Mouse (Mus musculus) neural tube, embryonic 14.5 days (tissue): Measurements from ENCODE around the gene Fam205a3. TPM values are rescaled to one million over a fixed set of nuclear protein-coding genes. Genes with fewer than 3 reads are reported as not detected.
"Not testable (repeated sequence)": the region's sequence is repeated elsewhere in the genome, so short reads cannot be mapped to it uniquely, and the experiment has no call there.

Experiments
- ATAC-seq: fragments of 200-750 bp; cut with Nextera tagmentation; 2 replicates; pipeline ENCODE4 v1.8.0; 2017; ENCODE audit warnings: low read depth, mild to moderate bottlenecking, moderate TSS enrichment, moderate library complexity
- H3K27ac ChIP-seq: fragments of 300-500 bp; sonication (generic); 2 replicates; pipeline ENCODE4 v1.5.1; 2014; ENCODE audit warnings: low read depth, mild to moderate bottlenecking, control low read depth, low read length, moderate library complexity, mixed read lengths
- H3K27me3 ChIP-seq: fragments of 300-500 bp; sonication (generic); 2 replicates; pipeline ENCODE4 v1.6.1; 2014; ENCODE audit warnings: low read length; ENCODE audit not compliant: control insufficient read depth, insufficient read depth
- H3K36me3 ChIP-seq: fragments of 300-500 bp; sonication (generic); 2 replicates; pipeline ENCODE4 v1.6.1; 2014; ENCODE audit warnings: low read length, mixed read lengths; ENCODE audit not compliant: control insufficient read depth, insufficient read depth
- H3K4me1 ChIP-seq: fragments of 300-500 bp; sonication (generic); 2 replicates; pipeline ENCODE4 v1.6.1; 2014; ENCODE audit warnings: low read length; ENCODE audit not compliant: control insufficient read depth, insufficient read depth
- H3K4me2 ChIP-seq: fragments of 300-500 bp; sonication (generic); 2 replicates; pipeline ENCODE4 v1.6.1; 2014; ENCODE audit warnings: mild to moderate bottlenecking, low read depth, low read length, control low read depth
- H3K4me3 ChIP-seq: fragments of 300-500 bp; sonication (generic); 2 replicates; pipeline ENCODE4 v1.5.1; 2014; ENCODE audit warnings: low read depth, low read length, control low read depth, mixed read lengths
- H3K9ac ChIP-seq: fragments of 300-500 bp; sonication (generic); replicated peaks from 2 replicates; pipeline ENCODE4 v1.6.1; 2014; ENCODE audit warnings: low read depth, mild to moderate bottlenecking, control low read depth, low read length, mixed read lengths
- H3K9me3 ChIP-seq: fragments of 300-500 bp; sonication (generic); 2 replicates; pipeline ENCODE4 v1.6.1; 2016; ENCODE audit warnings: low read length; ENCODE audit not compliant: control insufficient read depth
- WGBS: fragments of 180-500 bp; shearing (Covaris S2); extraction: QIAGEN DNeasy Blood & Tissue Kit; methylation state at CpG from one replicate; pipeline ENCODE4 v1.1.7; 2014; 5-methylcytosine and 5-hydroxymethylcytosine counted together
- polyA plus RNA-seq: library from polyadenylated mRNA; unstranded; fragments of >200 nt; fragmentation: Nextera tagmentation; extraction: Ambion mirVana; gene quantifications from 2 replicates; pipeline ENCODE4 v1.2.1, GENCODE M21; 2014

The Fam205a3 gene
- polyA plus RNA-seq = not detected in 2 replicates

GRCm38 (mm10) chr4:42318034-42318433 lies at the start of gene Fam205a3:
Gene Fam205a3 (plus strand): TSS chr4:42318334.
- H3K9me3 ChIP-seq, H3K9ac ChIP-seq, H3K4me1 ChIP-seq, ATAC-seq, H3K4me2 ChIP-seq, H3K27ac ChIP-seq, H3K36me3 ChIP-seq, H3K4me3 ChIP-seq, H3K27me3 ChIP-seq: not testable (repeated sequence)
- WGBS = no CpG with 5 or more reads among the region's 1 CpGs

- H3K4me1 ChIP-seq, H3K4me3 ChIP-seq, H3K4me2 ChIP-seq, H3K27me3 ChIP-seq, H3K9ac ChIP-seq, H3K9me3 ChIP-seq, ATAC-seq, H3K36me3 ChIP-seq, H3K27ac ChIP-seq: not testable (repeated sequence)
- no CpG with 5 or more reads among the region's 18 CpGs for WGBS
Observed at GRCm38 (mm10) chr4:42293967-42294366, 24.2 kb upstream of the Fam205a3 start, which contains the start of gene Gm21953. Gene Gm21953 (plus strand): TSS chr4:42294267.

Other genes starting within 250 kb of the Fam205a3 start
- gene Gm3893, start 227.1 kb upstream of the Fam205a3 start, polyA plus RNA-seq = not detected in 2 replicates
- gene Gm13304, start 203.5 kb upstream of the Fam205a3 start, polyA plus RNA-seq = not detected in 2 replicates
- 3.1 and 3.8 TPM in 2 replicates for gene Gm13306, start 164.9 kb upstream of the Fam205a3 start, polyA plus RNA-seq
- gene Gm13305, start 149.7 kb upstream of the Fam205a3 start, polyA plus RNA-seq = 0.50 TPM in 1 of 2 replicates, not detected in the other
- 0.20 TPM in 1 of 2 replicates, not detected in the other for gene Gm10600, start 77.7 kb upstream of the Fam205a3 start, polyA plus RNA-seq
- not detected in 2 replicates for gene Ccl21b, start 62.6 kb upstream of the Fam205a3 start, polyA plus RNA-seq
- gene Gm21953, start 24.1 kb upstream of the Fam205a3 start, polyA plus RNA-seq = not detected in 2 replicates
- gene Gm21586, start 121.0 kb downstream of the Fam205a3 start, polyA plus RNA-seq = not detected in 2 replicates
- 0.12 and 0.67 TPM in 2 replicates for gene Gm2163, start 148.4 kb downstream of the Fam205a3 start, polyA plus RNA-seq
- gene Fam205a2, start 209.8 kb downstream of the Fam205a3 start, polyA plus RNA-seq = not detected in 2 replicates